Mouse (Mus musculus) neural tube, embryonic 11.5 days (tissue): Measurements from ENCODE around the gene Cdkl3. TPM values are rescaled to one million over a fixed set of nuclear protein-coding genes. Genes with fewer than 3 reads are reported as not detected.
"Not testable (repeated sequence)": the region's sequence is repeated elsewhere in the genome, so short reads cannot be mapped to it uniquely, and the experiment has no call there.

Experiments used
- ATAC-seq: fragments of 200-750 bp; cut with Nextera tagmentation; 2 replicates; pipeline ENCODE4 v1.8.0; 2017; ENCODE audit warnings: moderate number of reproducible peaks, mild to moderate bottlenecking, moderate TSS enrichment, moderate library complexity; ENCODE audit not compliant: insufficient read depth, low FRiP score, low TSS enrichment
- DNase-seq: peaks from one replicate; pipeline ENCODE4 v3.0.0-alpha.2; 2015; ENCODE audit warnings: low spot score
- H3K27ac ChIP-seq: fragments of 300-500 bp; sonication (generic); 2 replicates; pipeline ENCODE4 v1.5.1; 2014; ENCODE audit warnings: low read depth, mild to moderate bottlenecking, low read length
- H3K27me3 ChIP-seq: fragments of 300-500 bp; sonication (generic); 2 replicates; pipeline ENCODE4 v1.6.1; 2014; ENCODE audit warnings: mild to moderate bottlenecking, low read length, mixed read lengths; ENCODE audit not compliant: control insufficient read depth, insufficient read depth
- H3K36me3 ChIP-seq: fragments of 300-500 bp; sonication (generic); 2 replicates; pipeline ENCODE4 v1.6.1; 2014; ENCODE audit warnings: mild to moderate bottlenecking, low read length, moderate library complexity, mixed read lengths; ENCODE audit not compliant: control insufficient read depth, insufficient read depth
- H3K4me1 ChIP-seq: fragments of 300-500 bp; sonication (generic); 2 replicates; pipeline ENCODE4 v1.6.1; 2014; ENCODE audit warnings: low read length, mixed read lengths; ENCODE audit not compliant: control insufficient read depth, insufficient read depth
- H3K4me2 ChIP-seq: fragments of 300-500 bp; sonication (generic); 2 replicates; pipeline ENCODE4 v1.6.1; 2014; ENCODE audit warnings: low read depth, mild to moderate bottlenecking, moderate library complexity
- H3K4me3 ChIP-seq: fragments of 300-500 bp; sonication (generic); 2 replicates; pipeline ENCODE4 v1.5.1; 2014; ENCODE audit warnings: low read depth, low read length
- H3K9ac ChIP-seq: fragments of 300-500 bp; sonication (generic); 2 replicates; pipeline ENCODE4 v1.6.1; 2014; ENCODE audit warnings: mild to moderate bottlenecking, low read length
- H3K9me3 ChIP-seq: fragments of 300-500 bp; sonication (generic); 2 replicates; pipeline ENCODE4 v1.6.1; 2016; ENCODE audit warnings: low read length; ENCODE audit not compliant: control insufficient read depth
- WGBS: fragments of 180-500 bp; shearing (Covaris S2); extraction: QIAGEN DNeasy Blood & Tissue Kit; methylation state at CpG from one replicate; pipeline ENCODE4 v1.1.7; 2014; 5-methylcytosine and 5-hydroxymethylcytosine counted together
- polyA plus RNA-seq: library from polyadenylated mRNA; unstranded; fragments of >200 nt; fragmentation: Nextera tagmentation; extraction: Ambion mirVana; gene quantifications from 2 replicates; pipeline ENCODE4 v1.2.1, GENCODE M21; 2014

The Cdkl3 gene
- polyA plus RNA-seq, 1 experiment from 2014 or later = 12.3 TPM

DNA sequence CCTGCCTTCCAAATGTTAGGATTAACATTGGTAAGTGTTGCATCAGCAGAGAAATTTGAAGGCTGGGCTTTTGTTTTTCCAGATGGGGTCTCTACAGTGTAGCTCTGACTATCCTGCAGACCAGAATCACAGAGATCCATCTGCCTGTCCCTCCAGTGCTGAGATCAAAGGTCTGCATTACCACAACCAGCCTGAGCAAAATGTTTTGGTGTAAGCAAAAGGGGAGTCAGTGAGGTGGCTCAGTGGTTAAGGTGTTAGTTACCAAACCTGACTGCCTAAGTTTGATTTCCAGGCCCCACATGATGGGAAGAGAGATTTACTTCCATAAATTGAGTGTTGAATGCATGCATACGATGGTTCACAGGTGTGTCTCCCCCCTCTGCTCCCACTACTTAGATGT lies 105.4 kb downstream of the Cdkl3 start:
- H3K27me3 ChIP-seq = no peaks in the 10 kb centered on the region
- no peak overlapping the region for H3K4me2 ChIP-seq
- H3K27ac ChIP-seq = no peak overlapping the region
- 0 out of 2 replicates have a peak, but pooled peaks cover under 1% of the 10 kb centered on the region for H3K36me3 ChIP-seq
- H3K4me3 ChIP-seq = no peak overlapping the region
- ATAC-seq (no peak), DNase-seq (no peak)
- no peaks in the 10 kb centered on the region for H3K4me1 ChIP-seq
- no peaks in the 10 kb centered on the region for H3K9me3 ChIP-seq
- 88% methylated on average over 1 of the region's 1 CpGs for WGBS
- no peak overlapping the region for H3K9ac ChIP-seq

DNA sequence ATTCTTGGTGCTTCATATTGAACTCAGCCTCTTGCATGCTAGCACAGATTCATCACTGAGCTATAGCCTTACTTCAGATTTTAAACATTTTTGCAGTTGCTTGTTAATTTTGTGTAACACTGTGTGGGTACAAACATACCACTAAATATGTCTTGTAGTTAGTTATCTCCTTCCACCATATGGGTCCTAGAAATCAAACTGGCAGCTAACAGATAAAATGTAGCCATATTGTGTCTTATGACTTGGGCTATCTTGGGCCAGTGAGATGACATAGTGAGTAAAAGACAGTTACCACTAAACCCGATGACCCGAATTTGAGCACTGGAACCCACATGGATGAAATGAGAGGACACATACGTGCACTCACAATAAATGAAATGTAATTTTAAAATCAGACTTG lies 111.5 kb downstream of the Cdkl3 start:
- H3K27me3 ChIP-seq = no peaks in the 10 kb centered on the region
- H3K27ac ChIP-seq = no peak overlapping the region
- H3K9me3 ChIP-seq = no peaks in the 10 kb centered on the region
- 97% methylated on average over 3 of the region's 3 CpGs for WGBS
- ATAC-seq (no peak), DNase-seq (no peak)
- H3K36me3 ChIP-seq = peaks cover 26% of the 10 kb centered on the region
- H3K4me2 ChIP-seq = no peak overlapping the region
- H3K4me1 ChIP-seq = no peaks in the 10 kb centered on the region
- no peak overlapping the region for H3K4me3 ChIP-seq
- H3K9ac ChIP-seq = no peak overlapping the region

DNA sequence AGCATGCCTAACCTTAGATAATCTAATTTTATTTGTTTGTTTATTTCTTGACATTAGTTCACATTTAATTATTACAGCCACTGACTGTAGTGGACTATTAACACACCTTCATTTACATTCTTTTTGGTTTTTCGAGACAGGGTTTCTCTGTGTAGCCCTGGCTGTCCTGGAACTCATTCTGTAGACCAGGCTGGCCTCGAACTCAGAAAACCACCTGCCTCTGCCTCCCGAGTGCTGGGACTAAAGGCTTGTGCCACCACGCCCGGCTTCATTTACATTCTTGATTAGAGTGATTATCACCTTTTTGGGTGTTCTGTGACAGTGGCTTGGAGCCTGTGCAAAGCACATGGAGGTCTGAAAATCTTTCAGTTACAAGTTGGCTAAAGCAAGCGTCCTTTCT lies 112.1 kb downstream of the Cdkl3 start:
- not testable (repeated sequence) for H3K4me2 ChIP-seq, ATAC-seq, H3K9ac ChIP-seq, DNase-seq, H3K4me1 ChIP-seq, H3K9me3 ChIP-seq, H3K27ac ChIP-seq, H3K27me3 ChIP-seq, H3K4me3 ChIP-seq
- 91% methylated on average over 6 of the region's 6 CpGs for WGBS
- peaks cover 29% of the 10 kb centered on the region for H3K36me3 ChIP-seq

DNA sequence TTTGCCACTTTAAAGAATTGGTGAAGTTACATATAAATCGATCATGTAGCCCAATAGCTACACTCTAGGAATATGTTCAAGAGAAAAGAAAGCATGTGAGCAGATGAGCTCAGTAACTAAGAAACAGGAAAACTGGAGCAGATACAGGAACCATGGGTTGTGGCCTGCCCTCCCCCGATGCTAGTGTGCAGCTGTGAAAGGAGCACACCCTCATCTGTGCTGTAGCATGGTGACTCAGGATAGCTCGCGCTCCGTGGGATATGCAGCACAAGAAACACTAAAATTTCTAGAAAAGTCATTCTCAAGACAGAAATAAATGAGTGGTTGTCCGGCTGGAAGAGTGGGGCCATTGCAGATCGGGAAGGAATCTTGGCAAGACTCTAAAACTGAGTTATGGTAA lies 113.1 kb downstream of the Cdkl3 start:
- H3K4me3 ChIP-seq = no peak overlapping the region
- DNase-seq (no peak), ATAC-seq (no peak)
- no peaks in the 10 kb centered on the region for H3K27me3 ChIP-seq
- H3K27ac ChIP-seq = no peak overlapping the region
- H3K9me3 ChIP-seq = no peaks in the 10 kb centered on the region
- H3K9ac ChIP-seq = no peak overlapping the region
- no peak overlapping the region for H3K4me2 ChIP-seq
- WGBS = 98% methylated on average over 7 of the region's 7 CpGs
- H3K4me1 ChIP-seq = no peaks in the 10 kb centered on the region
- H3K36me3 ChIP-seq = peaks cover 37% of the 10 kb centered on the region

DNA sequence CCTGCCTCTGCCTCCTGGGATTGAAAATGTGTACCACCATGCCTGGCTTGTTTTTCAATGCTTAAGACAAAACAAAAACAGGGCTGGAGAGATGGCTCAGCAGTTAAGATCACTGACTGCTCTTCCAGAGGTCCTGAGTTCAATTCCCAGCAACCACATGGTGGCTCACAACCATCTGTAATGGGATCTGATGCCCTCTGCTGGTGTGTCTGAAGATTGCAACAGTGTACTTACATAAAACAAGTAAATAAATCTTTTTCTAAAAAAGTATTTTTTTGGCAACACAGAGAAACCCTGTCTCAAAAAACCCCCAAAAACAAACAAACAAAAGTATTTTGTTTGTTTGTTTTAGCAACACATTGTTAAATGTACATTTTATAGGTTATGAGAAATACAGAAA lies 116.4 kb downstream of the Cdkl3 start:
- DNase-seq, H3K4me1 ChIP-seq, H3K4me3 ChIP-seq, H3K9ac ChIP-seq, H3K9me3 ChIP-seq, H3K4me2 ChIP-seq, ATAC-seq, H3K27me3 ChIP-seq, H3K27ac ChIP-seq: not testable (repeated sequence)
- peaks cover 45% of the 10 kb centered on the region for H3K36me3 ChIP-seq

DNA sequence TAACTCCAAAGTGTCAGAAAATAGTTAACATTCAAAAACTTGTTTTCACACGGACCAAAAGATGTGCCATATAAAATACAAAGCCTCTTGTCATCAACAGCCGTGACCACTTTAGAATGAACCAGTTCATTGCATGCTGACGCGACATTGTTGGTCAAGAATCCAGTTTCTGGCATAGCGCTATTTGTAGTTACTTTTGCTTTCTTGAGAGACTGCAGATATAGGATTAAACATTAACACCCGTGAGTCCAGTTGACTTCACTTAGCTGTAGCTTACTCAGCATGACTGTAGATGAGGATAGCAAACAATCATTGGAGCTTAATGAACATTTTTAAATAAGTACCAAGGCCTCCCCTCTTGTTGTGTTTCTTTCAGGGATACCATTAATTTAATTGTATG lies 118.0 kb downstream of the Cdkl3 start:
- Histone ChIP-seq H3K4me3 (no peak overlapping the region), H3K36me3 (peaks cover 42% of the 10 kb centered on the region)

DNA sequence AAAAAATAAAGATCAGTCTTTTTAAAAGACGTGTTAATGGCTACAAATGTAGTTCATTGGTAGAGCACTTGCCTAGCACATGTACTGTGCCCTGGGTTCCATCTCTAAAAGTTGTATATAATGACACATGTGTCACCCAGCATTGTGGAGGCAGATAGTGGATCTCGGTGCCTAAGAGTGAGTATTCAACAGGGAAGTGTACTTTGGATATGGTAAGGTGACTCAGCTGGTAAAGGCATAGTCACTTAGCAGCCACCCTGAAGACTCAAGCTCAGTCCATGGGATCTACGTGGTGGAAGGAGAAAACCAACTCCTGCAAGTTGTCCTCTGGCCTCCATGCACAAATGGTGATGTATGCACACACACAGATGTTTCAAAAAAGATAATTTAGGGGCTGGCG lies 120.4 kb downstream of the Cdkl3 start:
- H3K4me2 ChIP-seq = no peak overlapping the region
- WGBS = 97% methylated on average over 4 of the region's 4 CpGs
- peaks cover 31% of the 10 kb centered on the region for H3K36me3 ChIP-seq

More for the DNA sequence above, 118.0 kb downstream of the Cdkl3 start:
- H3K4me1 ChIP-seq = no peaks in the 10 kb centered on the region
- WGBS = 93% methylated on average over 6 of the region's 6 CpGs
- H3K9me3 ChIP-seq = no peaks in the 10 kb centered on the region
- no peaks in the 10 kb centered on the region for H3K27me3 ChIP-seq
- ATAC-seq (no peak), DNase-seq (no peak)
- H3K27ac ChIP-seq = no peak overlapping the region
- H3K9ac ChIP-seq = no peak overlapping the region
- no peak overlapping the region for H3K4me2 ChIP-seq

DNA sequence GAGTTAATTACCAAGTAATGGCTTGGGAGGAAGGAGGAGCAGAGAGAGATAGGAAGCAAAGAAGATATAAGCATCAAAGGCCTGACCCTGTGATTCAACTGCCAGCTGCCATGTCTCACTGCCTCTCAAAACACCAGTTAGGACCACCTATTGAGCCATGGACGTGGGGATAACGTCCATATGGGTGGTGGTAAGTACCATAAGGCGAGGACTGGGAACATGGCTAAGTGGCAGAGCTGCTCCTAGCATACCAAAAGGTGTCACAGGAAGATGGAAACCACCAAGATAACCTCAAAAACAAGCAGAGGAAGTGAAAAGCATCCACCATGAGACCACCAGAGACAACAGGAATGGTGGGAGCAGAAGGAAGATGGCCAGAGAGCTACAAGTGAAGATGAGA lies 123.1 kb downstream of the Cdkl3 start:
- Histone ChIP-seq H3K9ac (no peak overlapping the region), H3K27me3 (no peaks in the 10 kb centered on the region), H3K27ac (no peak overlapping the region), H3K4me2 (no peak overlapping the region), H3K4me3 (no peak overlapping the region), H3K36me3 (peaks cover 13% of the 10 kb centered on the region), H3K9me3 (no peaks in the 10 kb centered on the region), H3K4me1 (no peaks in the 10 kb centered on the region)
- 65% methylated on average over 3 of the region's 3 CpGs for WGBS
- DNase-seq (no peak), ATAC-seq (no peak)

More for the DNA sequence above, 120.4 kb downstream of the Cdkl3 start:
- Histone ChIP-seq H3K4me3 (no peak overlapping the region), H3K9me3 (no peaks in the 10 kb centered on the region), H3K27ac (no peak overlapping the region), H3K4me1 (no peaks in the 10 kb centered on the region), H3K27me3 (no peaks in the 10 kb centered on the region), H3K9ac (no peak overlapping the region)
- ATAC-seq (no peak), DNase-seq (no peak)

DNA sequence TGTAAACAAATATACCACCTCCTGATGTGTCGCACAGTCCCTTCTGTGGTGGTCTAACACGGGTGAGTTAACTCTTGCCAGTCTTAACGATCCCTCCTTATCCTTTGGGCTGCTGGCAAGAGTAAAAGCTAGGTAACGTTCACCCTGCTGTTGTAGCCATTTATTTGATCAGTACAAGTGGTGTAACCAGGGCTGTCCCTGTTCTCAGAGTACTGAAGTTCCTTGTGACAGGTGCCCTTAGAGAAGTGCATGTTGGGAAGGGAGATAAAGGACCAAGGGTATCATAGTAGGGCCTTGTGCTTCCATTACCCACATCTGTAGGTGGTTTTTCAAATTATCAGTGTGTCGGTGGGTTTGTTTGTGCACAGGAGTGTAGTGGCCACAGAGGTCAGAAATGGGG lies 123.7 kb downstream of the Cdkl3 start:
- ATAC-seq (no peak), DNase-seq (no peak)
- H3K9me3 ChIP-seq = no peaks in the 10 kb centered on the region
- no peak overlapping the region for H3K4me3 ChIP-seq
- H3K27ac ChIP-seq = no peak overlapping the region
- H3K9ac ChIP-seq = no peak overlapping the region
- peaks cover 11% of the 10 kb centered on the region for H3K36me3 ChIP-seq
- H3K27me3 ChIP-seq = no peaks in the 10 kb centered on the region
- no peaks in the 10 kb centered on the region for H3K4me1 ChIP-seq
- H3K4me2 ChIP-seq = no peak overlapping the region
- WGBS = 82% methylated on average over 5 of the region's 5 CpGs
